Mouse (Mus musculus): Measurements from ENCODE around the gene Tldc2. TPM values are rescaled to one million over a fixed set of nuclear protein-coding genes. Genes with fewer than 3 reads are reported as not detected.

The Tldc2 gene
- polyA plus RNA-seq, 1 experiment from 2014 or later = not detected

- Histone ChIP-seq H3K4me3 (replicated peaks) (no peak overlapping the region), H3K27me3 (no peaks in the 10 kb centered on the region), H3K4me1 (replicated peaks) (no peaks in the 10 kb centered on the region), H3K9me3 (replicated peaks) (no peaks in the 10 kb centered on the region), H3K27ac (no peak overlapping the region), H3K36me3 (peaks cover 70% of the 10 kb centered on the region), H3K4me2 (no peak overlapping the region), H3K9ac (no peak overlapping the region)
- no peak for DNase-seq
- 96% methylated on average over 9 of the region's 9 CpGs for WGBS (ENCODE audit: insufficient replicate concordance)
- ATAC-seq (ENCODE audit: low read depth) = no peak
These were observed 14.8 kb downstream of the Tldc2 start for GRCm38 (mm10) chr2:157101650-157102049.

- 62% methylated on average over 2 of the region's 2 CpGs for WGBS (ENCODE audit: insufficient replicate concordance)
- peaks cover 73% of the 10 kb centered on the region for H3K36me3 ChIP-seq
These were observed 15.4 kb downstream of the Tldc2 start for GRCm38 (mm10) chr2:157102256-157102655.

GRCm38 (mm10) chr2:157104454-157104853 is 17.6 kb downstream of the Tldc2 start:
- 82% methylated on average over 8 of the region's 8 CpGs for WGBS (ENCODE audit: insufficient replicate concordance)
- H3K36me3 ChIP-seq = peaks cover 78% of the 10 kb centered on the region
- no peak for ATAC-seq (ENCODE audit: low read depth)

More at GRCm38 (mm10) chr2:157102256-157102655, 15.4 kb downstream of the Tldc2 start:
- Histone ChIP-seq H3K4me2 (no peak overlapping the region), H3K27ac (no peak overlapping the region), H3K9me3 (replicated peaks) (no peaks in the 10 kb centered on the region), H3K27me3 (no peaks in the 10 kb centered on the region), H3K9ac (no peak overlapping the region), H3K4me3 (replicated peaks) (no peak overlapping the region), H3K4me1 (replicated peaks) (no peaks in the 10 kb centered on the region)
- ATAC-seq (ENCODE audit: low read depth) (no peak), DNase-seq (no peak)

GRCm38 (mm10) chr2:157108236-157108635 is 21.4 kb downstream of the Tldc2 start:
- WGBS (ENCODE audit: insufficient replicate concordance) = 52% methylated on average over 4 of the region's 4 CpGs
- no peak for ATAC-seq (ENCODE audit: low read depth)
- no peaks in the 10 kb centered on the region for H3K9me3 ChIP-seq (replicated peaks)
- no peak overlapping the region for H3K4me3 ChIP-seq (replicated peaks)
- no peak for DNase-seq
- peaks cover 67% of the 10 kb centered on the region for H3K36me3 ChIP-seq
- no peak overlapping the region for H3K9ac ChIP-seq
- H3K27me3 ChIP-seq = no peaks in the 10 kb centered on the region
- H3K27ac ChIP-seq = no peak overlapping the region
- no peak overlapping the region for H3K4me2 ChIP-seq
- H3K4me1 ChIP-seq (replicated peaks) = no peaks in the 10 kb centered on the region

More at GRCm38 (mm10) chr2:157104454-157104853, 17.6 kb downstream of the Tldc2 start:
- Histone ChIP-seq H3K4me3 (replicated peaks) (no peak overlapping the region), H3K27ac (no peak overlapping the region), H3K4me2 (no peak overlapping the region), H3K9ac (no peak overlapping the region), H3K9me3 (replicated peaks) (no peaks in the 10 kb centered on the region), H3K27me3 (no peaks in the 10 kb centered on the region), H3K4me1 (replicated peaks) (no peaks in the 10 kb centered on the region)
- DNase-seq = no peak

- peaks cover 65% of the 10 kb centered on the region for H3K36me3 ChIP-seq
- H3K27me3 ChIP-seq = no peaks in the 10 kb centered on the region
- no peak overlapping the region for H3K4me2 ChIP-seq
- H3K4me1 ChIP-seq (replicated peaks) = no peaks in the 10 kb centered on the region
- DNase-seq (no peak), ATAC-seq (ENCODE audit: low read depth) (no peak)
- no peaks in the 10 kb centered on the region for H3K9me3 ChIP-seq (replicated peaks)
- WGBS (ENCODE audit: insufficient replicate concordance) = 16% methylated on average over 3 of the region's 3 CpGs
- H3K4me3 ChIP-seq (replicated peaks) = no peak overlapping the region
- no peak overlapping the region for H3K9ac ChIP-seq
- no peak overlapping the region for H3K27ac ChIP-seq
These were observed 30.1 kb downstream of the Tldc2 start for GRCm38 (mm10) chr2:157116964-157117363.

GRCm38 (mm10) chr2:157118556-157118955 is 31.7 kb downstream of the Tldc2 start:
- ATAC-seq (ENCODE audit: low read depth) (no peak), DNase-seq (no peak)
- H3K9me3 ChIP-seq (replicated peaks) = no peaks in the 10 kb centered on the region
- H3K27ac ChIP-seq = no peak overlapping the region
- no peak overlapping the region for H3K4me3 ChIP-seq (replicated peaks)
- no peaks in the 10 kb centered on the region for H3K4me1 ChIP-seq (replicated peaks)
- WGBS (ENCODE audit: insufficient replicate concordance) = 78% methylated on average over 4 of the region's 4 CpGs
- H3K27me3 ChIP-seq = no peaks in the 10 kb centered on the region
- no peak overlapping the region for H3K4me2 ChIP-seq
- H3K9ac ChIP-seq = no peak overlapping the region
- H3K36me3 ChIP-seq = peaks cover 60% of the 10 kb centered on the region

- Histone ChIP-seq H3K36me3 (peaks cover 55% of the 10 kb centered on the region), H3K27me3 (no peaks in the 10 kb centered on the region), H3K4me2 (no peak overlapping the region), H3K9ac (no peak overlapping the region), H3K27ac (no peak overlapping the region), H3K4me1 (replicated peaks) (no peaks in the 10 kb centered on the region), H3K4me3 (replicated peaks) (no peak overlapping the region), H3K9me3 (replicated peaks) (no peaks in the 10 kb centered on the region)
- no peak for ATAC-seq (ENCODE audit: low read depth)
- DNase-seq = no peak
- 49% methylated on average over 3 of the region's 3 CpGs for WGBS (ENCODE audit: insufficient replicate concordance)
These were observed 32.2 kb downstream of the Tldc2 start for GRCm38 (mm10) chr2:157119075-157119474.

- Histone ChIP-seq H3K4me3 (replicated peaks) (no peak overlapping the region), H3K36me3 (peaks cover 48% of the 10 kb centered on the region), H3K4me2 (no peak overlapping the region), H3K27ac (no peak overlapping the region), H3K4me1 (replicated peaks) (no peaks in the 10 kb centered on the region), H3K9ac (no peak overlapping the region), H3K27me3 (no peaks in the 10 kb centered on the region), H3K9me3 (replicated peaks) (no peaks in the 10 kb centered on the region)
- no peak for ATAC-seq (ENCODE audit: low read depth)
- 85% methylated on average over 8 of the region's 8 CpGs for WGBS (ENCODE audit: insufficient replicate concordance)
- DNase-seq = no peak
These were observed 34.9 kb downstream of the Tldc2 start for GRCm38 (mm10) chr2:157121766-157122165.

- Histone ChIP-seq H3K36me3 (peaks cover 35% of the 10 kb centered on the region), H3K27ac (no peak overlapping the region), H3K9me3 (replicated peaks) (no peaks in the 10 kb centered on the region), H3K27me3 (no peaks in the 10 kb centered on the region), H3K4me1 (replicated peaks) (0 out of 2 replicates have a peak, but pooled peaks cover 10% of the 10 kb centered on the region), H3K4me3 (replicated peaks) (no peak overlapping the region), H3K9ac (no peak overlapping the region), H3K4me2 (no peak overlapping the region)
- 57% methylated on average over 3 of the region's 3 CpGs for WGBS (ENCODE audit: insufficient replicate concordance)
- DNase-seq = no peak
- no peak for ATAC-seq (ENCODE audit: low read depth)
These were observed 38.4 kb downstream of the Tldc2 start for GRCm38 (mm10) chr2:157125246-157125645.

- Histone ChIP-seq H3K9me3 (replicated peaks) (no peaks in the 10 kb centered on the region), H3K27me3 (no peaks in the 10 kb centered on the region), H3K4me1 (replicated peaks) (peaks cover 27% of the 10 kb centered on the region), H3K9ac (no peak overlapping the region), H3K4me3 (replicated peaks) (no peak overlapping the region), H3K4me2 (no peak overlapping the region), H3K36me3 (peaks cover 20% of the 10 kb centered on the region), H3K27ac (no peak overlapping the region)
- 76% methylated on average over 3 of the region's 3 CpGs for WGBS (ENCODE audit: insufficient replicate concordance)
- ATAC-seq (ENCODE audit: low read depth) (no peak), DNase-seq (no peak)
These were observed 40.5 kb downstream of the Tldc2 start for GRCm38 (mm10) chr2:157127370-157127769.

- ATAC-seq (ENCODE audit: low read depth) (no peak), DNase-seq (no peak)
- no peaks in the 10 kb centered on the region for H3K27me3 ChIP-seq
- no peaks in the 10 kb centered on the region for H3K9me3 ChIP-seq (replicated peaks)
- H3K4me2 ChIP-seq = no peak overlapping the region
- H3K27ac ChIP-seq = no peak overlapping the region
- H3K4me1 ChIP-seq (replicated peaks) = peaks cover 34% of the 10 kb centered on the region
- H3K9ac ChIP-seq = no peak overlapping the region
- no peak overlapping the region for H3K4me3 ChIP-seq (replicated peaks)
- peaks cover 19% of the 10 kb centered on the region for H3K36me3 ChIP-seq
- WGBS (ENCODE audit: insufficient replicate concordance) = 71% methylated on average over 4 of the region's 4 CpGs
These were observed 41.2 kb downstream of the Tldc2 start for GRCm38 (mm10) chr2:157128072-157128471.

- 72% methylated on average over 4 of the region's 4 CpGs for WGBS (ENCODE audit: insufficient replicate concordance)
- ATAC-seq (ENCODE audit: low read depth) (no peak), DNase-seq (no peak)
- Histone ChIP-seq H3K4me3 (replicated peaks) (no peak overlapping the region), H3K9ac (no peak overlapping the region), H3K27ac (no peak overlapping the region), H3K36me3 (peaks cover 17% of the 10 kb centered on the region), H3K27me3 (no peaks in the 10 kb centered on the region), H3K9me3 (replicated peaks) (no peaks in the 10 kb centered on the region), H3K4me1 (replicated peaks) (peaks cover 44% of the 10 kb centered on the region), H3K4me2 (peak overlapping the region; percentile 25)
These were observed 42.2 kb downstream of the Tldc2 start for GRCm38 (mm10) chr2:157129096-157129495.
